Mouse (Mus musculus): Measurements from ENCODE around the gene Ier5. TPM values are rescaled to one million over a fixed set of nuclear protein-coding genes. Genes with fewer than 3 reads are reported as not detected.

The Ier5 gene
- 1 to 10 TPM; 5.5 to 7.5 TPM for total RNA-seq (2021)
- long read RNA-seq, experiment 1, transcript Ier5-201 (1 exons, 3,276 nt): major isoform, 13 of 13 reads
- long read RNA-seq, experiment 1, partial matches to known transcripts: 0 of 13 reads
- long read RNA-seq, experiment 1, other reads (novel, unspliced or antisense): 0 of 13 reads
- long read RNA-seq, experiment 2, transcript Ier5-201 (1 exons, 3,276 nt): major isoform, 13 of 13 reads
- long read RNA-seq, experiment 2, partial matches to known transcripts: 0 of 13 reads
- long read RNA-seq, experiment 2, other reads (novel, unspliced or antisense): 0 of 13 reads

DNA sequence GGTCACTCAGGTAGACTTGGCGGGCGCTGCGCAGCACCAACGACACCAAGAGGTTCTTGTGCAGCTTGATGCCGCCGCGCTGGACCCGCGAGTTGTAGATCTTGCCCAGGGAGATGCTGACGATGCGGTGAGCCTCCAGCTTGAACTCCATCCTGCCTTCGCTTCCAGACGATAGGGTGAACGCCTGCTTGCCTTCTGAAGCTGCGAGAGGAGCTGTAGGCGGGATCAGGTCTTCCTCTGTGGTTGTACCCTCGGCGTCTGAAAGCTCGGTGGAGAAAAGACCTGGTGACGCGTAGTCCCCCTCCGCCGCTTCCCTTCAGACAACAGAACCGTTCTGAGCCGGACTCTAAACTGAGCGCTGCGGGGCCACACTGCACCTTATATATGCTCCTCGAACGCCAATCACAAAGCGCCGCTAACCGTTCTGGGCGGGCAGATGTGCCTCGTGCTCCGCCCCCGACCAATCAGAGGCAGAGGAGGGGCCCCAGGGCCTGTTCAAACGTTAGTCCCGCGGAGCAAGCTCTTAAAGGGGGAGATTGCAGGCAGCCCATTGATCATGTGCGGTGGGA is at the start of gene Ier5:
Ier5 (minus strand) TSS at position 357 of the 569 bp plus-strand sequence.
- peak; percentile 96 for DNase-seq

DNA sequence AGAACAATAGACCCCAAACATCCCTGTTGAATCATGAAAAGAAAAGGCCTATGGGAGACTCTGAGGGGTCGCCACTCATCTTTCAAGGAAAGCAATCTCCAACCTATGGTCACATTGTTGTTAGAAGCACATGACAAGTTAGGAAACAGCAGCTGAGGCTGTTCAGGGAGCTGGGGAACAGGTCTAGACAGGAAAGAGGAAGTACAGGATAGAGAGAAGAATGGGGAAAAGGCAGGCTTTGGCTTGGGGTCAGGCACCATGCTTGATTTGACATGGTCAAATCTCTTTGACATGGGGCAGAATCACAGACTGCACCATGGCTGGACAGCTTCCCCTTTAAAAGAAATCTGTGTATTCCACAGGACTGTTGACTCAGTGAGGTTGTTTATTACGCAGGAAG is 47.8 kb upstream of the Ier5 start:
- DNase-seq: no peak

DNA sequence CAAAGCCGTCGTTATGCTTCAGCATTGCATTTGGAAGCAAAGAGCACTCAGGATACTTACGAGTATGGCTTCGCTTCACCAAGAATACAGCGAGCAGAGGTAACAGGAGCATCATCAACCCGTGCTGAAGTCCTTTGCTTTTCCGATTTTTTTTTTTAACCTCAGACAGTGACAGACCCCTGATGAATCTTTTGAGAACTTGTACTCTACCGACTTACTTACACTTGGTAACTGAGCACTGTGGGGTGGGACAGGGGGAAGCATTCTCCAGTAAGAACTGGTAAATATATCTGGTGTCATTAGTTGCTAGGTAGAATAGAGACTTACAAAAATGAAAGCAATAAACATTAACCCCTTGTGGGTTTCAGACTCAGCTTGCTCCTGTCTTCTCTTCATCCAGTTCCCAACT is 47.1 kb upstream of the Ier5 start, which contains the start of gene Mr1:
Mr1 (minus strand) TSS at position 243 of the 409 bp plus-strand sequence.
- DNase-seq: no peak

DNA sequence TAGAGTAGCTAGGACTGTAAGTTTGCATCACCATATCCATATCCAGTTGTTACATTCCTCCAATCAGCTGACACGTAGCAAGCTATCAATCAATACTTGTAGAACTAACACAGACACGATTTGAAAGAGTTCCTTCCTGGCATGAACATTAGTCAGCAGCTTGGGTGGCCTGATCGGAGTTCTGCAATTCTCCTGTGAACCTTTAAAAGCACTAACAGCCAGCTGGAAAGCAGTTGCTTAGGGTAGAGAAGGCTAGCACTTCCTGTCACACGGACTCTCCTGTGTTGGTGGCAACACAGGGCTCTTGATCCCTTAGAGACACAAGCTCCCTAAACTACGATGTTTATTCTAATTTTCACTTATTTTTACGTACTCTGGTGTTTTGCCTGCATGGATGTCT is 46.2 kb upstream of the Ier5 start:
- no peak for DNase-seq

DNA sequence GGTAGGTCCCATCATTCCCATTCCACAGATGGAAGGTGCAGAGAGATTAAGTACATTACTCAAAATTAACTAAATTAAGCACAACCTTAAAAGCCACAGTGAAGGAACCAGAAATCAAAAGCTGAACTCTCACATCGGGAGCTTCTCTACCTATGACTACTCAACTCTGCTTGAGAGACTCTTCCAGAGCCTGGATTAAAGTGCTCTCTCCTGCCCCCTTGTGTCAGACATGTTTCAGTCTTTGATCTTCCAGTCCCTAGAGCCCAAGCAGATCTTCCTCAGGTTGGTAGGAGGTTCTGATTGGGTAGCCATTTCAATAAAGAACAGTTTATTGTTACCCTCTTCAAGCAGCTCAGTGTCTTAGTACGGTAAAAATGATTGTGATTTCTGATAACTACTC is 40.6 kb upstream of the Ier5 start:
- peak; percentile 22 for DNase-seq

DNA sequence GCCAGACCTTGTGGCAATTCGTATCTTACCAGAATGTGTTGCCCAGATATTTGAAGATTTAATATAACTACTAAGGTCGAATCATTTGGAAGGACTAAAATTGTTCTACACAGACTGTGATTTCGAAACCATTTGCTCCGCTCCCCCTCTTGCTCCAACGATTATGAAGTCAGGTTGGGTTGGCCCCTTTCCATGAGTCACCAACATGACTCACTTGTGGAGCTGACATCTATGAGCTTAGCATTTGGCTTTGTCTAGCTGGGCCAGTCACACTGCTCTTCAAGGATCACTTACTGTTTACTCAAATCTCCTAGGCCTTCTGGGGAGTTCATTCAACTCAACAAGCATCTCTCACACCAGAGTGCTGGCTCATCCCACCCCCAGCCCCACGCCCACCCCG is 39.4 kb upstream of the Ier5 start:
- peak; percentile 56 for DNase-seq

DNA sequence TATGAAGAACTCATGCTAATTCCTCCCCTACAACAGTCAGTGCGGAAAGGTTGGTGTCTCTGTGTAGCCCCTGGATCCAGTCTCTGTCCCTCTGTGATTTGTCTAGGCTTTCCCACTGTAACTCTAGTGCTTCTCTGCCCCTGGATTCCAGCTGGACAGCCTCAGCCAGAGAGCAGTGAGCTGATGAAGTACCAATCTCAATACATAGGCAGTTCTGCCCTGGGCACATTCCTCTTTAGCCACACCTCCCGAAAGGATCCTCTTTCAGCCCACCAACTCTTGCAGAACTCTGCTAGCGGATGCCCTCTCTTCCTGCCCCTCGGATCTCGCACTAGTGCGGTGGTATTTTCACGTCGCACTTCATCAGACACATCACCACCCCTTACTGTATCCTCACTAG is 35.4 kb upstream of the Ier5 start:
- DNase-seq: no peak

DNA sequence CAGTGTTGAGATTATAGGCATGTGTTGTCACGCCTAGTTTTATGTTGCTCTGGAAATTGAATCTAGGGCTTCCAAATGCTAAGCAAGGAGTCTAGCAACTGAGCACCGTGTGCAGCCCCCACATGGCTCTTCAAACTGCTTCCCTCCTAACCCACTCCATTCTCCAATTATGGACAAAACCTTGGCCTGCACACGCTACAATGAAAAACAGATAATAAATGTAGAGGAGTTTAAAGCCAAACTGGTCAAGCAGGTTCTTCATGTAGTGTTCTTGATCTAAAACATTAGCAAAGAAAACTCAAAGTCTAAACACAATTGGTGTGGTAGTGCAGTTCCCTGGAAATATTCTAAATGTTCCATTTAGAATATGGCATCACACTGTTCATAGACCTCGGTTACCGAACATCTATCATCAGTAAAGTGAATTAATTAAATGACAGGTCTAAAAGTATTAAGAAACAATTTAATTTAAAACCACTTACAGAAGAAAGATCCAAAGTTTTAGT is 28.0 kb upstream of the Ier5 start:
- DNase-seq: no peak

DNA sequence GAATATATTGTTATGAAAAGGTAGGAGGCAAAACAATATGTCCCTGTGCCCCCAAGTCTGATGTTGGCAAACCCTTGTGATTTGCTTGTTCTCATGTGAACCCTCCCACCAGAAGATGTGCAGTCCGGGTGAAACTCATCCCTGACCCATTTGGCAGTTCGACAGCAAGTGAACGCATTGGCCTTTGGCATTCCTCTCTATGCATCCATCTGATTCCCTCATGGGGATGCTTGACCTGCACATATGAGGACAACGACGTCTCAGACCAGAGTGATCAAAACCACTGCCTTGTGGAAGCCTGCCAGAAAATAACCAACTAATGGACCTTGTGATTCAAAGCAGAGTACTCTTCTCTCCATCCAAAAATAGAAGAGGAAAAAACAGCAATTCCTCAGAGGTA is 27.3 kb upstream of the Ier5 start:
- DNase-seq: no peak

DNA sequence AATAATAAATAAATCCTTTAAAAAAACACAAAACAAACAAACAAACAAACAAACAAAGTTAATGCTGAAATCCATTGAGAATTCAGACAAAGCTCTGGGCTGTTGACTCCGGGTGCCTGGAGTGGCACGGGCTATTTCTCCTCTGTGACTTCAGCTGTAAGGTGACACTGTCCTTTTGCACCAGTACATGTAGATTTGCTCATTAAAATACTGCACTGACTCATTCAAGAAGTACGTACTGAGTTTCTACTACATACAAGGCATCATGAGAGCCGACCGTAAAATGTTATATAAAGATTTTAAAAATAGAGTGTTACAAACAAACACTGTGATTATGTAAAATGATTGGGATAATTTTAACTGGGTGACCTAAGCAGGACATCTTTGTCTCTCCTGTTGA is 25.0 kb upstream of the Ier5 start:
- peak; percentile 20 for DNase-seq

DNA sequence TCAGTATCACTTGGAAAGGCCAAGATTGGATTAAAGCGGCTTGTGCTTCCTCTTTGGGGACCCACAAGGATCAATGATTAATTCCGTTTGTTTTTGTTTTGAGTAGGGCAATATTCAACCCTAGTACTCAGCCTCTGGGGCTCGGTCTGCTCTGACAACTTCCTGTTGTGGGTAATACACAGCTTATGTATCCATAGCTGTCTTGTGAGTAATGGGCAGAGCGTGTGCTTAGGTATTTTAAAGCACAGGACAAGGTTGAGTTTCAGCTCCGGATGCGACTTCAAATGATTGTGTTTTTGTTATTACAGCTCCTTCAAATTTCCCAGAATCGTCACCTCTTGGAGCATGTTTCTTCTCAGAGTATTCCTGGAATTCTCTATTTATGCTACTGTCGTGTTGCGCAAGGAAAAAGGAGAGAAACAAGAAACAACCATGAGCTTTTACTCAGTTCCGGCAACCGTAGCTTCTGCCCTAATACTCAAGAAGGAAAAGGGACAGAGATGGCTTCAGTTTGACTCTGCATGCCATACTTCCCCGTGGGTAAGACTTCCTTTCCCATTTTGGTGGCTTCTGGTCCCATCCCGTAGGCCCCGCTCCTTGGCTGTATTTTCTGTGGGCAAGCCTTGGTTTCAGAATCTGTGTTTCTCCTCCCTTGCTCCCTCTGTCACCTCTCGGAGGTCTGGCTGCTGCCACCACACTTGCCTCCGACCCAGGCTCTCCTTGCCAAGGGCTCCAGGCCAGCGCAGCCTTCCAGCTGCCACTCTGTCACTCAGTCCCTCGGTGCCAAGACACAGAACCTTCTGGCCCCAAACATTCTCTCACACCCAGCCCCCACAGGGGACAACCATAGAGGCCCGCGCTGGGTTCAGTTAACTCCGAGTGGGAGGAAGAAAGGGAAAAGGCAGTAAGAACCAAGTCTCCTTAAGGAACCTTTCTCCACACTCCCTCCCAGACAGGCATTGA is 22.8 kb upstream of the Ier5 start:
- DNase-seq: peak; percentile 90

DNA sequence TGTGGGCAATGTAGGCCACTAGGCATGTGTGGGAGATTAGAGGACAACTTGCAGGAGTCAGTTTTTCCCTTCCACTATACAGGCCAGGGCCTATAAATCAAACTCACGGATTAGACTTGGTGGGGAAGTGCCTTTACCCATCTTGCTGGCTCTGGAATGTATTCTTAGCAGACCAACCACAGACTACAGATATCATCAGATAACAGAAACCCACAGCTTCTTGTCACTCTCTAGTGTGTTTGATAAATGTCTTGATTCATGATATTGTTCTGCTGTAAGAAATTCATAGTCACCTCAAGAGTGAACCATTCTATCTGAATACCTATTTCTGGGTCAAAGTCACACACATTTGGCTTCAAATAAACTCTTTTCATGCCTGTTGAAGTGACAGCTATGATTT is 20.3 kb upstream of the Ier5 start:
- no peak for DNase-seq

DNA sequence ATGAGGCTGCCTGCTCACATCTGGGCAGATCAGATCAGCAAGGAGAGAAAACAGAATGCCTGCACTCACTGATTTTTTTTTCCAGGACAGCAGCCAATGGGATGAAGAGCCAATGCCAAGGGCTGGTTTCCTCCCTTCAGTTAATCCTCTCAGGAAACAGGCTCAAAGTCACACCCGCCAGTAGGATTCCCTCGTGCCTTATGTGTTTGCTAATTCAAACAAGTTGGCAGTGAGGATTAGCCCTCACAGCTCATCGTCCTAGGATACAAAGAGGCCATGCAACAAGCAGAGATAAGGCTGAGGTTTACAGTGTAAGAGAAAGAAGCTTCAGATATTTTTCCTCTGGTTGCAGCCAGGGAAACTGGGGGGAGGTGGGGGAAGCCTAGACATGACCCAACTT is 14.5 kb upstream of the Ier5 start:
- no peak for DNase-seq

DNA sequence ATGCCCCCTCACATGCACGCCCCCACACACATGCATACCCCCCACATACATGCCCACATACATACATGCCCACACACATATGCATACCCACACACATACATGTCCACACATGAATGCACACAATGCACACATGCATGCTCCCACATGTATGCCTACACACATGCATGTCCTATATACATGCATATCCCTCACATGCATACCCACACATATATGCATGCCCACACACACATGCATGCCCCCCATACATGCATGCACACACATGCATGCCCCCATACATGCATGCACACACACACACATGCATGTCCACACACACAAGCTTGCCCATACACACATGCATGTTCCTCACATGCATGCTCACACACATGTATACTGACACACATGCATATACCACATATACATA is 13.4 kb upstream of the Ier5 start:
- no peak for DNase-seq

DNA sequence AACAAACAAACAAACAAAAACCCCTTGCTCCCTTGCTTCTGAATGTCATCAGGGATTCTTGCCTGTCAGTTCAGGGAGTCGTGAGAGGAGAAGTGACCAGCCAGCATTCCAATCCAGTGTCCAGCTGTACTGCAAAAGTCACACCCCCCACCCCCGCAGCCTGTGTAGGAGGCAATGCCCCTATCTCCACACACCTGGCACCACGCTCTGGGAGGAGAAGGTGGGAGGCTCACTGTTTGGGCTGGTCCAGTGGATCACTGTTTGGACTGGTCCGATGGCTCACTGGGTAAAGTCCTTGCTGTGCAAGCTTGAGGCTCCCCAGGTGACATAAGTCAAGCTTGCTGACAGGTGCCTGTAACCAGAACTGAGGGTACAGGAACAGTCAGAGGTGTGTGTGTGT is 12.7 kb upstream of the Ier5 start:
- DNase-seq: no peak

DNA sequence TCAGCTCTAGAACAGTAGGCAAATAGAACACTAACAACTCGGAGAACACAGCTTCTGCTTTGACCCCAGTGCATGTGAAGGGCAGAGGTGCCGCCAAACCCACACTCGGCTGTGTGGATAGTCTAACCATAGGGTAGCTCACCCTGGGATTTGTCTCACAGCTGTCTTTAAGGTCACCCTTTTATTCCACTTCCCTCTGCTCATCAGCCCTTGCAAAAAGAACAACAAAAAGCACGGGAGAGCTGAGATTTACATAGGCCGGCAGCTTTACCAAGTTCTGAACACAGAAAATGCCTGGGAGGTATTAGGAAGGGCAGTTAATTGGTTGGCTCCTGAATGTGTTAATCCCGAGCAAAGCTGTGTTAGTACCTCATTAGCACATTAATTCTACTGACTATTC is 12.1 kb upstream of the Ier5 start:
- no peak for DNase-seq

DNA sequence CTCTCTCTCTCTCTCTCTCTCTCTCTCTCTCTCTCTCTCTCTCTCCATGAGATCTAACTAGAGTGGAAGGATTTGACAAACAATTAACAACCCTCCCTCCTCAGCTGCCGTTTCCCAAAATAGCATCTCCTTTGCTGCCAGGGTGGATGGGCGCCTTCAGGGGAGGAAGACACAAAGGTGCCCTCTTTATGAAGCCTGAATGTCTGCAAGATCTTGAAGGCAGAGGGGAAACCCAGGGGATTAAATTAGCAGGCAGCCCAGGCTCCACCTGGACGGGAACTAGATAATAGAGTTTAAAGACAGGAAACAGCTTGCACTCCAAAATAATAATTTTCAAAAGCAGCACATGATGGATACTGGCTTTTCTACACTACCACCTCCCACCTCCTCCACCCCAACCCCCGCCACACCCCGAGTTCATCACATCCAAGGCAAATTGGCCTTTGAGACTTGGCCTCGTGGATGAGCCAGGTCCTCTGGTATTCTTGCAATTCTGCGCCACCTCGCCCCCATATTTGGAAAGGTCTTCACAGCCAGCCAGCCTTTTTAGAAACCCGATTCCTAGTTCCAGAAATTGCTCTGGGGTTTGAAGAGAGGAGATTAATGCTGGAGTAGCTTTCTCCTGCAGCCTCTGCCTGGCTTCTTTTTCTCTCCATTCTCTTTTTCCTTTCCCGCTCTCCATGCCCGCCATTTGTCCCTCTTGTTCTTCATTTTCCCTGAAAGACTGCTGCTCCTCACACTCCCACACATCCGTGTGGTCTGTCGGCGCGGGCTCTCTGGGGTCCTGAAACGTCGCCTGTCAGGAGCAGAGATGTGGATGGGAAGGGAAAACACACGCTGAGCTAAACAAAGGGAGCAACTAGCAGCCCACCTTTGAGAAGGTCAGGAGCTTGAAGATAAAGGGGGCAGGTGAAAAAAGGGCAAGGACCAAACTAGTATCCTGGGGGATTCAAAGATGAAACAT is 10.2 kb upstream of the Ier5 start:
- DNase-seq: peak; percentile 44

DNA sequence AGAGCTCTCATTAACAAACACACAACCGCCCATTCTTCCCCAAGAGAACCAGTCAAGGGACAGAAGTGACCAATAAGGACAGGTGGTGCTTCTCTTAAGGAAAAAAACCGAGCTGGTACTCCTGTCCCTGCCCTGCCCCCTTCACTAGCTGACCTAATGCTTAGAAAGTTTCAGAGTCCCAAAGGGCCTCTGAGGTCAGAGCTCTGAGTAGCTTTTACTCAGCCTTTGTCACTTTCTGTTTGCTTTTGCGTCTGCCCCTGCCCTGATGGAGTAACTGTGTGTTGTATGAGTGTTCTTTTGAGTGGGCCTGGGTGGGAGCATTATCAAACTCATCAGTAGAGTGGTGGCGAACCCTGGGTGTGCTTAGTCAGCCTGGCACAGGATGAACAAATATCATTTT is 9.0 kb upstream of the Ier5 start:
- no peak for DNase-seq

DNA sequence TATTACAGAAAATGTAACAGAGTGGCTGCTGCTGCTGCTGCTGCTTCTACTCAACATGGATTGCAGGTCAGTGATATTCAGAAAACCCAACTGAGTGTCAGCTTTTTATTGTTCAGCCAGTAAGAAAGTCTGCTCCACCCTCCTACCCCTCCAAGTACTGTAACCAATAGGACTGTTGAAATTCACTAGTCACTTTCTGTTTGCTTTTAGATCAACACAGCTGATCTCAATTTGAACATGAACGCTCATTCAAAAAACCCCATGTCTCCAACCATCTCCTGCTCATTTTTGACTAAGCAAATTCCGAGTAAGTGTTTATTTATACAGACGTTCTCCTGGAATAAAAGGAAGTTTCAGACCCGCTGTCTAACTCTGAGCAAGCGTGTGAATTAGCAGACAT is 8.4 kb upstream of the Ier5 start:
- no peak for DNase-seq

DNA sequence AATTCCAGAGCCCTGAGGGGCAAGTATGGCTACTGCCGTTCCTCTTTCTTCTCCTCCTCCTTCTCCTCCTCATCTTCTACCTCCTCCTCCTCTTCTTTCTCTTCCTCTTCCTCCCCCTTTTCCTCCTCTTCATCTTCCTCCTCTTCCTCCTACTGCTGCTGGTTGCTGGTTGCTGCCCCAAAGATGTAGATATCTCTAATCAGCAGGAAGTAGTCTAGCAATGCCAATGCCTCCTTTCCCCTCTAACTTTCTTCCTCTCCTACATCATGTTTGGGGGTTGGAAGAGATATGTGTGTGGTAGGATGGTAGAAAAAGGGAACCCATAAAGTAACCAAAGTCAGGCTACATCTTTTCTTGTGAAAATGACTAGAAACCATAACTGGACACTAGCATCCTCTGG is 6.9 kb upstream of the Ier5 start:
- no peak for DNase-seq

DNA sequence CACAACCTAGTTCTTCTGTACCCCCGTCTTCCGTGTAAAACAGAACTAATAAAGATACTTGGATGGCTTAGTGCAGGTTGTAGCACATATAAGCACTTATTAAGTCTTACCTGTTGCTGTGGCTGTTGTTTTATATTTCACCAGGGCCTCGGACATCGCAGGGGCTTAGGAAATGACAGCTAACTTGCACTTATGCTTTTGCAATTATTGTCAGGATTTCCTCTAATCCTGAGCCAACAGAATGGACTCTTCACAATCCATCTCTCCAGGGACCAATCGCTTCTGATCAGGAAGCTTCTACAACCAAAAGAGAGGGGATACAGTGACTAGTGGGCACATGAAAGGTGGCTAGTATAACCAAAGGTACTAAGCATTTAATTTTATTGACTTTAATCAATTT is 4.6 kb upstream of the Ier5 start:
- DNase-seq: no peak

DNA sequence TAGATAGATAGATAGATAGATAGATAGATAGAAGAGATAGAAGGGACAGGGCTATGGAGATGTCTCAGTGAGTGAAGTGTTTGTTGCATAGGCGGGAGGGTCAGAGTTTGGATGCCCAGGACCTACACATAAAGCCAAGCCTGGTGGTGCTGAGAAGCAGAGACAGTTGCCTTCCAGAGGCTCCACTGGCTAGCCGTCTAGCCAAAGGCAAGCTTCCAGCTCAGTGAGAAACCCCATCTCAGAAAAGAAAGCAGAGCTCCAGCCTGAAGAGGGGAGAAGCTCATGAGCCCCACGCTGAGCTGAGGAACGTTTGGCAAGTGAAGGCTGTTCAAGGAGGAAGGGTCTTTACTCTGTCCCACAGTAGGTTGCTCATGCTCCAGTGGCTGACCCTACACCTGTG is 3.2 kb upstream of the Ier5 start:
- DNase-seq: no peak

Measured in gastrocnemius, postnatal 25 days (tissue).